Mouse (Mus musculus) ovary, adult 10 weeks (tissue): ENCODE results near the gene Vmn1r239-ps. TPM values are rescaled to one million over a fixed set of nuclear protein-coding genes. Genes with fewer than 3 reads are reported as not detected.

Experiments
- polyA plus RNA-seq: library from polyadenylated mRNA; stranded (reverse); fragments of 350-450 nt; fragmentation: Illumina TruSeq; extraction: RNeasy Lipid Tissue Mini Kit (QIAGEN cat#74804); gene quantifications from one replicate; pipeline ENCODE4 v1.2.3, GENCODE M21; 2014

Vmn1r239-ps gene
- polyA plus RNA-seq: not detected

DNA sequence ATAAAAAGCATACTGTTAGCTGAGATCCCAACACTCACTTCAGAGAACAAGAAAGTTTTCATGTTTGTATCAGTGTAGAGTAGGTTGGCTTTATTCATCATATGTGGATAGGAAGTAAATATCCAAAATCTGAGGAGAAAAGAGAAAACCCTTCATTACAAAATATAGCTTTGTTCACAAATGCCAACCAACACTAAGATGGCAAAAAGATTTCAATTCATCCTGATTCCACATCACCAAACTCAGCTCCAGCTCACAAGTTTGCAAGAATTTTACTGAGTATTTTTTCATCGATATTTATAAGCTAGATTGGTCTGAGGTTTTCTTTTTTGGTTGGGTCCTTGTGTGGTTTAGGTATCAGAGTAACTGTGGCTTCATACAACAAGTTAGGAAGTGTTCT, at the start of gene Vmn1r239-ps:
Vmn1r239-ps (minus strand) TSS at position 101 of the 400 bp plus-strand sequence.

DNA sequence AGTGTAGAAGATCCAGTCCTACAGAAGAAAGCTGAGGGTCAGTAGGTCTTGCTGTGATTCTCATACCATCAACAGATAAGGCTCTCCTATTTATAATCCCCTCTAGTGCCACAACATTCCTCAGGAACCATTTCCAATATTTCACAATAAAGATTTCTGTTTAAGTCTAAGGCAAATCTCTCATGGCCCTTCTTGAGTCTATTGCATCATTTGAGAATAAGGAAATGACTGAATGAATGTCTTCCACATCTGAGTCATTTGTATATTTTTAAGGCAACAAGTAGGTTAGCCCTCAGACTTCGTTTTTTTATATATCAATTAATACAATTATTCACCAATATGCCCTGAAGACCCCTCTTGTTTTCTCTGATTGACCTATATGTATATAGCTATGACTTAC, 24.4 kb downstream of the Vmn1r239-ps start, which contains the start of gene Il13ra2:
Il13ra2 (minus strand) TSS at position 64 of the 400 bp plus-strand sequence.

Other genes with a start within 250 kb of the Vmn1r239-ps start
- 29.0 TPM for gene Il13ra2, start 24.5 kb downstream of the Vmn1r239-ps start, polyA plus RNA-seq
- 145 TPM for gene Lrch2, start 100.4 kb upstream of the Vmn1r239-ps start, polyA plus RNA-seq